Mouse (Mus musculus) midbrain, embryonic 10.5 days (tissue): ENCODE measurements around the gene Depdc5. TPM values are rescaled to one million over a fixed set of nuclear protein-coding genes. Genes with fewer than 3 reads are reported as not detected.
"Not testable (repeated sequence)": the region's sequence is repeated elsewhere in the genome, so short reads cannot be mapped to it uniquely, and the experiment has no call there.

ENCODE experiments used
- DNase-seq: peaks from one replicate; pipeline ENCODE4 v3.0.0-alpha.2; 2017; ENCODE audit warnings: low spot score
- H3K27ac ChIP-seq: fragments of 300-500 bp; sonication (generic); replicated peaks from 2 replicates; pipeline ENCODE4 v1.5.1; 2016; ENCODE audit warnings: mild to moderate bottlenecking
- H3K27me3 ChIP-seq: fragments of 300-500 bp; sonication (generic); 2 replicates; pipeline ENCODE4 v1.6.1; 2016; ENCODE audit warnings: low read depth, mild to moderate bottlenecking; ENCODE audit not compliant: poor library complexity, severe bottlenecking
- H3K36me3 ChIP-seq: fragments of 300-500 bp; sonication (generic); 2 replicates; pipeline ENCODE4 v1.6.1; 2016; ENCODE audit warnings: mild to moderate bottlenecking, moderate library complexity
- H3K4me1 ChIP-seq: fragments of 300-500 bp; sonication (generic); 2 replicates; pipeline ENCODE4 v1.6.1; 2016
- H3K4me3 ChIP-seq: fragments of 300-500 bp; sonication (generic); 2 replicates; pipeline ENCODE4 v1.5.1; 2016; ENCODE audit warnings: mild to moderate bottlenecking, moderate library complexity
- H3K9me3 ChIP-seq: fragments of 300-500 bp; sonication (generic); replicated peaks from 2 replicates; pipeline ENCODE4 v1.6.1; 2016; ENCODE audit warnings: mild to moderate bottlenecking
- WGBS: fragments of 180-500 bp; shearing (Covaris S2); methylation state at CpG from one replicate; pipeline ENCODE4 v1.1.7; 2016; 5-methylcytosine and 5-hydroxymethylcytosine counted together
- polyA plus RNA-seq: library from polyadenylated mRNA; unstranded; fragments of >200 nt; fragmentation: Nextera tagmentation; extraction: Ambion mirVana; gene quantifications from 2 replicates; pipeline ENCODE4 v1.2.1, GENCODE M21; 2016

Depdc5 gene
- polyA plus RNA-seq, 1 experiment from 2014 or later: 30.9 TPM

- H3K27ac ChIP-seq: peak within 1 kb of the TSS; percentile 94
- under 1% methylated on average over 51 of the region's 51 CpGs for WGBS
- no peaks in the 10 kb centered on the region for H3K9me3 ChIP-seq
- peaks cover 27% of the 10 kb centered on the region for H3K36me3 ChIP-seq
- H3K4me1 ChIP-seq: peaks cover 37% of the 10 kb centered on the region
- DNase-seq: peak; percentile 97
- H3K4me3 ChIP-seq: peak within 1 kb of the TSS; percentile 95
- H3K27me3 ChIP-seq: no peaks in the 10 kb centered on the region
These were observed 9.6 kb upstream of the Depdc5 start, which contains the start of gene Prr14l for GRCm38 (mm10) chr5:32853731-32854507. Gene Prr14l, minus strand, starts transcription at chr5:32854256.

GRCm38 (mm10) chr5:32854818-32855217 lies 8.7 kb upstream of the Depdc5 start:
- no peak for DNase-seq
- whole genome bisulfite sequencing: 78% methylated on average over 4 of the region's 4 CpGs
- H3K27ac ChIP-seq: peak overlapping the region; percentile 94

GRCm38 (mm10) chr5:32855274-32855673 lies 8.2 kb upstream of the Depdc5 start:
- H3K9me3 ChIP-seq, H3K27me3 ChIP-seq, DNase-seq, H3K27ac ChIP-seq, H3K4me3 ChIP-seq: not testable (repeated sequence)
- 88% methylated on average over 3 of the region's 3 CpGs for whole genome bisulfite sequencing
- Histone ChIP-seq H3K4me1 (peaks cover 37% of the 10 kb centered on the region), H3K36me3 (peaks cover 20% of the 10 kb centered on the region)

More at GRCm38 (mm10) chr5:32854818-32855217, 8.7 kb upstream of the Depdc5 start:
- Histone ChIP-seq H3K27me3 (no peaks in the 10 kb centered on the region), H3K4me3 (no peak overlapping the region), H3K36me3 (peaks cover 22% of the 10 kb centered on the region), H3K9me3 (no peaks in the 10 kb centered on the region), H3K4me1 (peaks cover 37% of the 10 kb centered on the region)

- no peaks in the 10 kb centered on the region for H3K36me3 ChIP-seq
- H3K27ac ChIP-seq: peak overlapping the region; percentile 87
- no peaks in the 10 kb centered on the region for H3K9me3 ChIP-seq
- peaks cover 18% of the 10 kb centered on the region for H3K4me1 ChIP-seq
- no peaks in the 10 kb centered on the region for H3K27me3 ChIP-seq
- 3% methylated on average over 6 of the region's 6 CpGs for WGBS
- DNase-seq: peak; percentile 23
- peak overlapping the region; percentile 55 for H3K4me3 ChIP-seq
These were observed 5.7 kb upstream of the Depdc5 start for GRCm38 (mm10) chr5:32857781-32858220.

GRCm38 (mm10) chr5:32861082-32861481 lies 2.4 kb upstream of the Depdc5 start:
- Histone ChIP-seq H3K4me1 (peaks cover 17% of the 10 kb centered on the region), H3K36me3 (peaks cover 9% of the 10 kb centered on the region), H3K27ac (no peak overlapping the region), H3K9me3 (no peaks in the 10 kb centered on the region), H3K4me3 (no peak overlapping the region), H3K27me3 (no peaks in the 10 kb centered on the region)
- 94% methylated on average over 1 of the region's 1 CpGs for WGBS
- DNase-seq: no peak

- H3K27ac ChIP-seq: peak overlapping the region; percentile 89
- H3K36me3 ChIP-seq: peaks cover 24% of the 10 kb centered on the region
- DNase-seq: no peak
- 78% methylated on average over 6 of the region's 6 CpGs for WGBS
- H3K4me3 ChIP-seq: peak overlapping the region; percentile 83
- peaks cover 14% of the 10 kb centered on the region for H3K4me1 ChIP-seq
- H3K9me3 ChIP-seq: no peaks in the 10 kb centered on the region
- no peaks in the 10 kb centered on the region for H3K27me3 ChIP-seq
These were observed 900 bp upstream of the Depdc5 start for GRCm38 (mm10) chr5:32862469-32863132.

- H3K4me3 ChIP-seq: no peak overlapping the region
- H3K27ac ChIP-seq: no peak overlapping the region
- H3K4me1 ChIP-seq: peaks cover 3% of the 10 kb centered on the region
- no peak for DNase-seq
- peaks cover 84% of the 10 kb centered on the region for H3K36me3 ChIP-seq
- 97% methylated on average over 5 of the region's 5 CpGs for WGBS
- no peaks in the 10 kb centered on the region for H3K9me3 ChIP-seq
- no peaks in the 10 kb centered on the region for H3K27me3 ChIP-seq
These were observed 6.0 kb downstream of the Depdc5 start for GRCm38 (mm10) chr5:32869389-32870024.

- H3K4me3 ChIP-seq: no peak overlapping the region
- peaks cover 90% of the 10 kb centered on the region for H3K36me3 ChIP-seq
- no peaks in the 10 kb centered on the region for H3K27me3 ChIP-seq
- no peaks in the 10 kb centered on the region for H3K9me3 ChIP-seq
- 96% methylated on average over 5 of the region's 5 CpGs for WGBS
- no peak for DNase-seq
- H3K4me1 ChIP-seq: no peaks in the 10 kb centered on the region
- H3K27ac ChIP-seq: no peak overlapping the region
These were observed 8.8 kb downstream of the Depdc5 start for GRCm38 (mm10) chr5:32872346-32872745.

GRCm38 (mm10) chr5:32886739-32887138 lies 23.2 kb downstream of the Depdc5 start:
- H3K36me3 ChIP-seq: peaks cover 93% of the 10 kb centered on the region
- H3K9me3 ChIP-seq: no peaks in the 10 kb centered on the region
- WGBS: 82% methylated on average over 3 of the region's 3 CpGs

GRCm38 (mm10) chr5:32907496-32907895 lies 44.0 kb downstream of the Depdc5 start:
- Histone ChIP-seq H3K4me1 (no peaks in the 10 kb centered on the region), H3K27ac (no peak overlapping the region), H3K9me3 (no peaks in the 10 kb centered on the region), H3K4me3 (no peak overlapping the region), H3K27me3 (no peaks in the 10 kb centered on the region), H3K36me3 (peaks cover 88% of the 10 kb centered on the region)
- no peak for DNase-seq
- 41% methylated on average over 1 of the region's 1 CpGs for WGBS

More at GRCm38 (mm10) chr5:32886739-32887138, 23.2 kb downstream of the Depdc5 start:
- DNase-seq: no peak
- Histone ChIP-seq H3K4me1 (no peaks in the 10 kb centered on the region), H3K27me3 (no peaks in the 10 kb centered on the region), H3K4me3 (no peak overlapping the region), H3K27ac (no peak overlapping the region)

GRCm38 (mm10) chr5:32914071-32914470 lies 50.6 kb downstream of the Depdc5 start:
- 93% methylated on average over 3 of the region's 3 CpGs for WGBS
- Histone ChIP-seq H3K9me3 (no peaks in the 10 kb centered on the region), H3K4me1 (no peaks in the 10 kb centered on the region), H3K27me3 (no peaks in the 10 kb centered on the region), H3K4me3 (no peak overlapping the region), H3K27ac (no peak overlapping the region), H3K36me3 (peaks cover 85% of the 10 kb centered on the region)
- DNase-seq: no peak

- not testable (repeated sequence) for DNase-seq
- WGBS: 90% methylated on average over 2 of the region's 2 CpGs
These were observed 55.8 kb downstream of the Depdc5 start for GRCm38 (mm10) chr5:32919281-32919680.

More at GRCm38 (mm10) chr5:32919281-32919680, 55.8 kb downstream of the Depdc5 start:
- H3K36me3 ChIP-seq: peaks cover 77% of the 10 kb centered on the region
- not testable (repeated sequence) for H3K4me1 ChIP-seq, H3K27me3 ChIP-seq, H3K27ac ChIP-seq, H3K9me3 ChIP-seq, H3K4me3 ChIP-seq
